Mouse (Mus musculus): Measurements from ENCODE around the gene Rab25. TPM values are rescaled to one million over a fixed set of nuclear protein-coding genes. Genes with fewer than 3 reads are reported as not detected.
A peak's percentile ranks its signal among the peaks of the same experiment; 100 is the strongest.

The Rab25 gene
- polyA plus RNA-seq, 1 experiment from 2014 or later = 0.86 TPM

DNA sequence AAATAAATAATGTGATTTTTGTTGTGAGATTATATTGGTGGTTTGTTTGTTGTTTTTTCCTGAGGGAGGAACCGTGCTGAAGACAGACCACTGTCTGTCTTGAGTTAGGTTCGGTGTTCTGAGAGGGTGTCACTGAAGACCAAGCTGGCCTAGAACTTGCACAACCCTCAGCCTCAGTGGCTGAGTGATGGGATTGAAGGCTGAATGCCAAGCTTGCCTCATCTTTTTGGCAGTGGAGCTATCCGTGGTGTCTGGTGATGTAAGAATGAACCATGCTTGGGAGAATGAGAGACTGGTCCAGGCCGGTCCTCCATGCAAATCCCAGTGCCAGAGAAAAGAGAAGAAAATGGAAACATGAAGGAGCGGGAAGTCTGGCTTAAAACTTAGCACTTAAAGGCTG, 21.6 kb upstream of the Rab25 start:
- DNase-seq (ENCODE audit: low spot score, missing footprints) (no peak), ATAC-seq (ENCODE audit: low FRiP score) (no peak)
- H3K27ac ChIP-seq (ENCODE audit: low read depth, low read length) = no peak overlapping the region
- no peak overlapping the region for H3K9ac ChIP-seq (ENCODE audit: low read length)
- H3K9me3 ChIP-seq (ENCODE audit: control insufficient read depth, low read length) = no peaks in the 10 kb centered on the region
- no peak overlapping the region for H3K4me3 ChIP-seq (ENCODE audit: low read depth, low read length)
- 93% methylated on average over 5 of the region's 5 CpGs for WGBS
- no peaks in the 10 kb centered on the region for H3K27me3 ChIP-seq (ENCODE audit: control insufficient read depth, insufficient read depth, low read length)
- no peaks in the 10 kb centered on the region for H3K4me1 ChIP-seq (ENCODE audit: control insufficient read depth, insufficient read depth, low read length)
- peaks cover 45% of the 10 kb centered on the region for H3K36me3 ChIP-seq (ENCODE audit: control insufficient read depth, insufficient read depth, low read length)
- H3K4me2 ChIP-seq = no peak overlapping the region

GRCm38 (mm10) chr3:88569093-88569492, 21.0 kb upstream of the Rab25 start:
- H3K27me3 ChIP-seq (ENCODE audit: control insufficient read depth, insufficient read depth, low read length) = no peaks in the 10 kb centered on the region
- no peak for ATAC-seq (ENCODE audit: low FRiP score)
- H3K4me2 ChIP-seq = no peak overlapping the region
- H3K4me1 ChIP-seq (ENCODE audit: control insufficient read depth, insufficient read depth, low read length) = no peaks in the 10 kb centered on the region
- H3K9me3 ChIP-seq (ENCODE audit: control insufficient read depth, low read length) = no peaks in the 10 kb centered on the region
- no peak overlapping the region for H3K9ac ChIP-seq (ENCODE audit: low read length)
- H3K27ac ChIP-seq (ENCODE audit: low read depth, low read length) = no peak overlapping the region
- H3K4me3 ChIP-seq (ENCODE audit: low read depth, low read length) = no peak overlapping the region
- peaks cover 51% of the 10 kb centered on the region for H3K36me3 ChIP-seq (ENCODE audit: control insufficient read depth, insufficient read depth, low read length)
- 94% methylated on average over 2 of the region's 2 CpGs for WGBS
- DNase-seq (ENCODE audit: low spot score, missing footprints) = no peak

DNA sequence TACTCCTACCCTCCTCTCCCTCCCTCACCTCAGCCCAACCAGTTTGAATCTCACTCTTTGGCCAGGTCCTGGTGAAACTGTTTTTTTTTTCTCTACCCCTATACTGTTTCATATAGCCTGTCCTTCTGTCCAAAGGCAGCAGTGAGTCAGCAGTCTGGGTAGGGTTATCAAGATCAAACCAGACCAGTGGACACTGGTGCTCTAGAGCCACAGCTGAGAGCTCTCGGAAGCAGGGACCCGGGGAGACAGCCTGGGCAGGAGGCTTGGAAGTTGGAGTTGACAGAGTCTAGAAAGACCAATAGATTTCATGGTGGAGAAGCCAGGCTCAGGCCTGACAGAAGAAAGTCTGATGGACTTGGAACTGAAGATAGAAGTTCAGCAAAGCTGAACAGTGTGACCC, 20.5 kb upstream of the Rab25 start:
- H3K4me2 ChIP-seq = no peak overlapping the region
- no peak for ATAC-seq (ENCODE audit: low FRiP score)

DNA sequence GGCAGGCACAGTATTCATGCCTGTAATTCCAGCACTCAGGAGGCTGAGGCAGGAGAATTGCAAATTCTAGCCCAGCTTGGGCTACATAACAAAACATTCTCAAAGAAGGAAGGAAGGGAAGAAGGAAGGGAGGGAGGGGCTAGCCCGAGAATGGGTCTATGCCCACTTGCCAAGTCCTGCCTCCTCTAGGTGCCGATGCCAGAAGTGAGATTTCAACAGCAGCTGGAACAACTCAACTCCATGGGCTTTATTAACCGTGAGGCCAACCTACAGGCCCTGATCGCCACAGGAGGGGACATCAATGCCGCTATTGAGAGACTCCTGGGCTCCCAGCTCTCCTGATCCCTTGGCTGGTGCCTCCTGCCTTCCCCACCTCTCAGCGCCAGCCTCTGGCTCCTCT, 19.8 kb upstream of the Rab25 start:
- Histone ChIP-seq H3K9ac (ENCODE audit: low read length) (no peak overlapping the region), H3K9me3 (ENCODE audit: control insufficient read depth, low read length) (no peaks in the 10 kb centered on the region), H3K4me2 (no peak overlapping the region), H3K36me3 (ENCODE audit: control insufficient read depth, insufficient read depth, low read length) (peaks cover 55% of the 10 kb centered on the region), H3K4me3 (ENCODE audit: low read depth, low read length) (no peak overlapping the region), H3K4me1 (ENCODE audit: control insufficient read depth, insufficient read depth, low read length) (no peaks in the 10 kb centered on the region; the same call in 1 of the 2 replicates), H3K27me3 (ENCODE audit: control insufficient read depth, insufficient read depth, low read length) (no peaks in the 10 kb centered on the region), H3K27ac (ENCODE audit: low read depth, low read length) (no peak overlapping the region)
- no peak for DNase-seq (ENCODE audit: low spot score, missing footprints)
- ATAC-seq (ENCODE audit: low FRiP score) = no peak
- 95% methylated on average over 6 of the region's 6 CpGs for WGBS

More for the DNA sequence above, 20.5 kb upstream of the Rab25 start:
- Histone ChIP-seq H3K9me3 (ENCODE audit: control insufficient read depth, low read length) (no peaks in the 10 kb centered on the region), H3K9ac (ENCODE audit: low read length) (no peak overlapping the region), H3K27ac (ENCODE audit: low read depth, low read length) (no peak overlapping the region), H3K27me3 (ENCODE audit: control insufficient read depth, insufficient read depth, low read length) (no peaks in the 10 kb centered on the region), H3K4me3 (ENCODE audit: low read depth, low read length) (no peak overlapping the region), H3K36me3 (ENCODE audit: control insufficient read depth, insufficient read depth, low read length) (peaks cover 51% of the 10 kb centered on the region), H3K4me1 (ENCODE audit: control insufficient read depth, insufficient read depth, low read length) (no peaks in the 10 kb centered on the region)
- DNase-seq (ENCODE audit: low spot score, missing footprints) = no peak
- WGBS = 91% methylated on average over 2 of the region's 2 CpGs

GRCm38 (mm10) chr3:88566536-88567061, 18.5 kb upstream of the Rab25 start:
- H3K9me3 ChIP-seq (ENCODE audit: control insufficient read depth, low read length) = no peaks in the 10 kb centered on the region

DNA sequence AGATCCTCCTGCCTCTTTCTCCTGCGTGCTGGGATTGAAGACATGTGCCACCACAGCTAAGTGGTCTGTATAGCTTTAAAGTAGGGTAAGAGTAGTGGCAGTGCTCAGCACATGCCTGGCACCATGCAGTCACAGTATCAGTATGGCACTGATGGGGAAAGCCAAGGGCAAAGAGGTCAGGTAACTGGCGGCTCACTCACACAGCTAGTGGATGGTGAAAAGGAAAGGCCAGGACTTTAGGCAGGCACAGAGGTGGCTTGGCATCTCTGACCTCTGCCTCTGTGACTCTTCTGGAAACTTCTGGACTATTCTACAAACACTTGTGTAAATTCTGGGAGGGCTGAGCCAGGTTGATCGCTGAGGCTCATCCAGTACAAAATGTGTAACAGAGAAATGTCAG, 18.0 kb upstream of the Rab25 start:
- ATAC-seq (ENCODE audit: low FRiP score) (no peak), DNase-seq (ENCODE audit: low spot score, missing footprints) (no peak)
- Histone ChIP-seq H3K4me1 (ENCODE audit: control insufficient read depth, insufficient read depth, low read length) (no peaks in the 10 kb centered on the region; the same call in 1 of the 2 replicates), H3K27ac (ENCODE audit: low read depth, low read length) (no peak overlapping the region), H3K9ac (ENCODE audit: low read length) (no peak overlapping the region), H3K9me3 (ENCODE audit: control insufficient read depth, low read length) (no peaks in the 10 kb centered on the region), H3K36me3 (ENCODE audit: control insufficient read depth, insufficient read depth, low read length) (peaks cover 59% of the 10 kb centered on the region), H3K4me2 (no peak overlapping the region), H3K4me3 (ENCODE audit: low read depth, low read length) (no peak overlapping the region), H3K27me3 (ENCODE audit: control insufficient read depth, insufficient read depth, low read length) (no peaks in the 10 kb centered on the region)
- 91% methylated on average over 3 of the region's 3 CpGs for WGBS

More at GRCm38 (mm10) chr3:88566536-88567061, 18.5 kb upstream of the Rab25 start:
- Histone ChIP-seq H3K27ac (ENCODE audit: low read depth, low read length) (no peak overlapping the region), H3K36me3 (ENCODE audit: control insufficient read depth, insufficient read depth, low read length) (peaks cover 58% of the 10 kb centered on the region), H3K4me2 (no peak overlapping the region), H3K27me3 (ENCODE audit: control insufficient read depth, insufficient read depth, low read length) (no peaks in the 10 kb centered on the region), H3K4me3 (ENCODE audit: low read depth, low read length) (no peak overlapping the region), H3K4me1 (ENCODE audit: control insufficient read depth, insufficient read depth, low read length) (no peaks in the 10 kb centered on the region; the same call in 1 of the 2 replicates), H3K9ac (ENCODE audit: low read length) (no peak overlapping the region)
- ATAC-seq (ENCODE audit: low FRiP score) (no peak), DNase-seq (ENCODE audit: low spot score, missing footprints) (no peak)
- WGBS = 92% methylated on average over 4 of the region's 4 CpGs

DNA sequence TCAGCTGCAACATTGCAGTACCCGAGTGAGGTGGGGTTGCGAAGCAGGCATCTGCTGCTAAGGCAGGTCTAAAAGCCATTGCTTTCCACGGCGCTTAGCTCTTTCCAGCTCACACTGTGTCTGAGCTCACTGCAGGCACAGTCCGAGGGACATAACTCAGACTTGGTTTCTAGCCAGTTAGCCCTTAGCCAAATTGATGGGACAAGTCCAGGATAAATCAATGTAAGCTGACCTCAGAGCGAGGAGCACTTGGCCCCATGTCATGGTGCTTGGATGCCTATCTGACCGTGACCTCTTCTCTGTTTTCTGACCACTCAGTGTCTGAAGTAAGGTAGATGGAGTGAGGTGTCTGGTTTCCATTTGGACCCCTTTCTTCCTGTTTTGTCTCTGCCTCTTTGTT, 15.9 kb upstream of the Rab25 start:
- no peak for ATAC-seq (ENCODE audit: low FRiP score)
- no peak overlapping the region for H3K27ac ChIP-seq (ENCODE audit: low read depth, low read length)
- no peaks in the 10 kb centered on the region for H3K27me3 ChIP-seq (ENCODE audit: control insufficient read depth, insufficient read depth, low read length)

DNA sequence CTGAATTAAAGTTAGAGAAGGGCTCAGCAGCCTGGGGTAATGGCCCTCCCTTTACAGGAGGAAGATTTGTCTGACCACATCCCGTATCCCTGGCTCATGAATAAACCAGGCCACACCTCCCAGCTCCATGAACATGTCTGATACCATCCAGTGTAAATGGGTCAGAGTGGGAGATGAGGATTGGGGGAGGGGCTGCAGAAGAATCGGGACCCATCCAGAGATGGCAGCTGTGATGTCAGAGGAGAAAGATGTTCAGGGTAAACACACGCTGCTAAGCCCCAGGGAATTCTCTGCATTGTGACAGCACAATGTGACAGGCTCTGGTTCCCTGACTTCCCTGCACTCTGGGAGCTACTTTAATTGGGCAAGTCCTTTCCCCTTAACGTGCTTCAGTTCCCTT, 15.3 kb upstream of the Rab25 start:
- Histone ChIP-seq H3K4me3 (ENCODE audit: low read depth, low read length) (no peak overlapping the region), H3K9ac (ENCODE audit: low read length) (no peak overlapping the region), H3K27ac (ENCODE audit: low read depth, low read length) (no peak overlapping the region), H3K4me1 (ENCODE audit: control insufficient read depth, insufficient read depth, low read length) (no peaks in the 10 kb centered on the region; the same call in 1 of the 2 replicates), H3K9me3 (ENCODE audit: control insufficient read depth, low read length) (no peaks in the 10 kb centered on the region), H3K4me2 (no peak overlapping the region), H3K27me3 (ENCODE audit: control insufficient read depth, insufficient read depth, low read length) (no peaks in the 10 kb centered on the region), H3K36me3 (ENCODE audit: control insufficient read depth, insufficient read depth, low read length) (peaks cover 56% of the 10 kb centered on the region)
- no peak for DNase-seq (ENCODE audit: low spot score, missing footprints)
- no peak for ATAC-seq (ENCODE audit: low FRiP score)
- 64% methylated on average over 4 of the region's 4 CpGs for WGBS

More for the DNA sequence above, 15.9 kb upstream of the Rab25 start:
- no peaks in the 10 kb centered on the region; the same call in 1 of the 2 replicates for H3K4me1 ChIP-seq (ENCODE audit: control insufficient read depth, insufficient read depth, low read length)
- 88% methylated on average over 7 of the region's 7 CpGs for WGBS
- no peak overlapping the region for H3K4me2 ChIP-seq
- H3K36me3 ChIP-seq (ENCODE audit: control insufficient read depth, insufficient read depth, low read length) = peaks cover 60% of the 10 kb centered on the region
- H3K9ac ChIP-seq (ENCODE audit: low read length) = no peak overlapping the region
- no peaks in the 10 kb centered on the region for H3K9me3 ChIP-seq (ENCODE audit: control insufficient read depth, low read length)
- H3K4me3 ChIP-seq (ENCODE audit: low read depth, low read length) = no peak overlapping the region
- DNase-seq (ENCODE audit: low spot score, missing footprints) = no peak

- ATAC-seq (ENCODE audit: low FRiP score) (peak; percentile 54; the same call in 1 of the 2 replicates), DNase-seq (ENCODE audit: low spot score, missing footprints) (no peak)
- Histone ChIP-seq H3K27me3 (ENCODE audit: control insufficient read depth, insufficient read depth, low read length) (no peaks in the 10 kb centered on the region), H3K4me2 (no peak overlapping the region), H3K9ac (ENCODE audit: low read length) (no peak overlapping the region), H3K4me3 (ENCODE audit: low read depth, low read length) (no peak overlapping the region), H3K36me3 (ENCODE audit: control insufficient read depth, insufficient read depth, low read length) (peaks cover 52% of the 10 kb centered on the region), H3K4me1 (ENCODE audit: control insufficient read depth, insufficient read depth, low read length) (no peaks in the 10 kb centered on the region; the same call in 1 of the 2 replicates), H3K27ac (ENCODE audit: low read depth, low read length) (no peak overlapping the region), H3K9me3 (ENCODE audit: control insufficient read depth, low read length) (no peaks in the 10 kb centered on the region)
- WGBS = 75% methylated on average over 4 of the region's 4 CpGs
Observed at GRCm38 (mm10) chr3:88561989-88562388, 13.9 kb upstream of the Rab25 start.

All from midbrain, embryonic 11.5 days (tissue).